Mouse (Mus musculus) C2C12 (cell line): ENCODE results near the gene Sgcd.

Source experiments
- CEBPB ChIP-seq: IDR thresholded peaks from one replicate; pipeline ENCODE4 v1.6.1; 2011; ENCODE audit warnings: low read depth, mild to moderate bottlenecking, control low read depth, moderate library complexity
- CTCF ChIP-seq: IDR thresholded peaks from one replicate; pipeline ENCODE4 v1.5.1; 2011; ENCODE audit not compliant: control insufficient read depth, insufficient read depth, insufficient read length
- FOSL1 ChIP-seq: IDR thresholded peaks from one replicate; pipeline ENCODE4 v1.8.0; 2011; ENCODE audit warnings: mild to moderate bottlenecking, low read length; ENCODE audit not compliant: poor library complexity, insufficient read depth, severe bottlenecking
- MAX ChIP-seq: IDR thresholded peaks from one replicate; pipeline ENCODE4 v1.6.1; 2011; ENCODE audit warnings: mild to moderate bottlenecking, control low read depth
- MYOD1 ChIP-seq: IDR thresholded peaks from one replicate; pipeline ENCODE4 v1.6.1; 2011; ENCODE audit warnings: low read depth; ENCODE audit not compliant: control insufficient read depth, insufficient read length
- MYOG ChIP-seq: IDR thresholded peaks from one replicate; pipeline ENCODE4 v1.6.1; 2011; ENCODE audit not compliant: control insufficient read depth, insufficient read length; ENCODE audit errors: extremely low read depth
- USF1 ChIP-seq: IDR thresholded peaks from one replicate; pipeline ENCODE4 v1.6.1; 2011; ENCODE audit warnings: low read depth, mild to moderate bottlenecking, control low read depth, moderate library complexity

DNA sequence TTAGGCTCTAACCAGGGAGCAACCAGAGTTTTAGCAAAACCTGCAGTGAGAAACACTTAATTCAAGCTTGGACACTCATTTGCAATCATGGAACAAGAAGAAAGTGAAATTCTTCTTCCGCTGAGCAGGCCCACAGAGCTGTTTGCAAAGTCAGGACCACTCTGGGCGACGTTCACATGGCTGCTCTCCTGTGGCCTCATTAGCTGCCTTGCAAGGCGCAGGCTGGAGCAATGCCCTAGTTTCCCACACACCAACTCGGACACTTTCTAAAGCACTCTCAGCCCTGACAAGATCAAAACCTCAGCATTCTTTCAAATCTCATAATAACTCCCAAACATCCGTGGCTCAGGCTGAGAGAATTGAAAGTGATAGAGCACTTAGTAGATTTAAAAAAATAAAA lies 480.7 kb downstream of the Sgcd start:
- TF ChIP-seq CTCF (no peak), MYOD1 (no peak), MAX (no peak), USF1 (no peak), FOSL1 (no peak), MYOG (no peak), CEBPB (no peak)
